Mouse (Mus musculus) CD4-positive, CD25-positive, alpha-beta regulatory T cell, adult 2 months (primary cell): Measurements from ENCODE around the gene Avp.
A peak's percentile ranks its signal among the peaks of the same experiment; 100 is the strongest.
"Not testable (repeated sequence)": the region's sequence is repeated elsewhere in the genome, so short reads cannot be mapped to it uniquely, and the experiment has no call there.

Experiments used
- DNase-seq: peaks from one replicate; pipeline ENCODE4 v3.0.0-alpha.2; 2012; ENCODE audit warnings: low read depth, low spot score

The Avp gene

DNA sequence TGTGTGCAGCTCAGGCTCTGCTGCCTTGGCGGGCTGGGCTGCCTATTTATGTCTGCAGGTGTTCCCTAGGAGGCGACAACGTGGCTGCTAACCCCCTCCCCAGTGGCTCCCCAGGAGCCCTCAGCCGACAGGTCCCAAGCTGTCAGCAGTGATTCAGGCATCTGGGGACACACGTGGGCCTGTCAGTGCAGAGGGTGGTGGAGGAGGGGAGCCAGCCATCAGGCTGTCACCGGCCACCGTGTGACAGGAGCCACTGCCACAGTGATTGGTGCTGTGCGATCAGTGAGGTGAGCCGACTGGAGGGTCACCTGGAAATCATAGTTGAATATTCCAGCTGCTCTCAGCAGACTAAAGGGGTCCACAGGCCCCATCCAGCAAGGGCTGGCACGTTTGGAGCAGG, at the start of gene Avp:
Gene Avp (minus strand): TSS at position 3 of the 400 bp plus-strand sequence.
- no peak for DNase-seq

DNA sequence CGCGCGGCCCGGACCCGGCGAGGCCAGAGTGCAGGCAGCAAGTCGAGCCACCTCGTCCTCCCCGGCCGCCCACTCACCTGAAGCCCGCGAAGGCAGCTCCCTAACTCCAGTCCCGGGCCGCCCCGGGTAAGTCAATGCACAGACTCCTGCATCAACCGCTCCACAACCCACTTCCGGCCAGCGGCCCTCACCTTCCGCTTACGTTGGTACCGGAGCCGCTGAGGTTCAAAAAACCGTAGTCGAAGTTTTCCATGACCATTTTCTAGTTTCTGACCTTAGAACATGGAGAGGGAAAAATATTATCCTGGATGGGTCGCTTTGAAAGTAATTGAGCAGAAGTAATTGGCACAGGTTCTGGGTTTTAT, 47.5 kb upstream of the Avp start, which contains the start of the genes Fastkd5 and Ubox5:
Gene Fastkd5 (minus strand): TSS at position 189 of the 365 bp plus-strand sequence.
Gene Ubox5 (minus strand): TSS at position 200 of the 365 bp plus-strand sequence.
- peak; percentile 89 for DNase-seq

DNA sequence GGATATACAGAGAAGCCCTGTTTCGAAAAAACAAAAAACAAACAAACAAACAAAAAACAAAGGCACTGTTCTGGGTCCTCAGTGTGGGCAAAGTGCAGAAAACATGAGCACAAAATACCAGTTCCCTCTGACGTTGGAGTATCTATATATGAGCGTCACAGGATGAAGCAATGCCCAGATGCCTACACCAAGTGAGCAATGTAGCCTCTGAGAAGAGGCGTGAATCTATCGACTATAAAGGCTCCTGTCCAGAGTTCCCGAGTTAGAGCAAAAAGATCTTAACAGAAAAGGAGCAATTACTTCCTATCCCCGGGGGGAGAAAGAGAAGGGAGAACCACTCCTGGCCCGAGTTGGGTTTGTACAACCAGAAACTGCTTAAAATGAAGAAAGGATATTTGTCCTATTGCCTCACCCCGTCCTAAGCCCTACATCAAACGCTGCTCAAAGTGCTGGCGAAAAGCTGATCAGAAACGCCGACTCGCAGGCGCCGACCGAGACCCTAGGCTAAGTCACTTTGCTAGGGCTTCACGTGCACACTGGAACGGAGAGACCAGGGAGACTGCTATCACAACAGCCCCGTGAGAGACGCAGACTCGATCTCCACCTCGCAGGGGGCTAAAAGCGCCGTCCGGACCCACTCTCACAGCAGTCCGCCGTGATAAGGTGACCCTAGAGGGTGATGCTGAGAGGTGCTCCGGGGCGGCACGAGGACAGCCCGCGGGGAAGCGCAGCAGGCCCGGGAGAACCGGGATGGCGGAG, 46.9 kb upstream of the Avp start:
- peak; percentile 45 for DNase-seq

DNA sequence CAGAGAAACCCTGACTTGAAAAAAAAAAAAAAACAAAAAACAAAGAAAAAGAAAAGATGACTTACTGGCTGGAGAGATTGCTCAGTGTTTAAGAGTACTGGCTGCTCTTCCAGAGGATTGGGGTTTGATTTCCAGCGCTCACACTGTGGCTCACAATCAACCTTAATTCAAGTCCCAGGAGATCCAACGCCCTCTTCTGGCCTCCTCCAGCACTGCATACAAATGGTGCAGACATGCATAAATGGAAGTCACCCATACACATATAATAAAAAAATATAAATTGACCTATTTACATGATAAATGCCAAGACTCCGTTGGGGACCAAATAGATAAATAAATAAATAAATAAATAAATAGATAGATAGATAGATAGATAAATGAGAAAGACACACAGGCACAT, 46.1 kb upstream of the Avp start:
- DNase-seq: peak; percentile 55

DNA sequence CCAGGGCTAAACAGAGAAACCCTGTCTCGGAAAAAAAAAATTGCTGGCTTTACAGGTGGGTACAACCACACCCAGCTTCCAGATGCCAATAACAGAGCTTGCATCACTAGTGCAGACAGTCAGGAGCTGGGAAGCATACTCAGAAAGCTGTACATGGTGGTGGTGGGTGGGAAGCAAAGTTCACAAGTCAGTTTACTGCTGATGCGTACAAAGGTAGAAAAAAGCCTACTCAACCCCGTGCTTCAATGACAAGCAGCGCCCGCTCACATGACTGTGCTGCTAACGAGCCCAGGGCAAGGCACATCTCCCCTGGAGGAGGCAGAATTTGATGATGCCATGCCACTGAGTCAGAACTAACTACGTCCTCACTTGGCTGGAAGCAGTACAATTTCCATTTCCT, 36.6 kb upstream of the Avp start:
- no peak for DNase-seq

DNA sequence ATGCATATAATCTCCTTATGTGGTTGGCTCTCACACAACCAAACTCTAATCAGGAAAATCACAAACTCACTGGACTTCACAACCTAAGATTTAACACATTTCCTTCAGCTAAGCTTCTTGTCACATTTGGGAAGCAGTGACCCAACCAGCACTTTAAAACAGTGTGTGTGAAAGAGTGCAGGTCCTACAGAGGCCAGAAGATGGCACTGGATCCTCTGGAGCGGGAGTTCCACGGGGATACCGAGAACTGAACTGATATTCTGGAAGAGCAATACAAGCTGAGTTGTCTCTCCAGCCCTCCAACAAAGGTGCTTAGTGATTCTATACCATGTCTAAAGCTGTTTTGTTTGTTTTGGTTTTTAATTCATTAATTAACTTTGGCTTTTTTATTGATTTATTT, 30.7 kb upstream of the Avp start:
- DNase-seq: peak; percentile 14

DNA sequence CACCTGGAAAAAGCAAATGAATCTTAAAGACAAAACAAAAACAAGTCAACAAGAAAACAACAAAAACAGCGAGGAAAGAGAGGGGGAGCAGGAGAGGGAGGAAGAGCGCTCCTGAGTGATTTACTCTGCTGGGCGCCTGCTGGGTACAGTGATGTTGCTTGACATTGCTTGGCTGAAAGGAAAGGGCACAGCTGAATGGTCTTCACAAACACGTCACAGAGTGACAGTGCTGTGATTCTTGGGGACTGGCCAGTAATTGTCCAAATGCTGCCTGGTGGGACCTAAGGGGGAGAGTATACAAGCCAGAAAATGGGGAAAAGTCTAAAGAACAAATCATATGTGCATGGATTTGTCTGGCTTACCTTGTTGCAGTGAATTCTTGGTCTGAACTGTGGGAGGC, 19.8 kb upstream of the Avp start:
- no peak for DNase-seq

DNA sequence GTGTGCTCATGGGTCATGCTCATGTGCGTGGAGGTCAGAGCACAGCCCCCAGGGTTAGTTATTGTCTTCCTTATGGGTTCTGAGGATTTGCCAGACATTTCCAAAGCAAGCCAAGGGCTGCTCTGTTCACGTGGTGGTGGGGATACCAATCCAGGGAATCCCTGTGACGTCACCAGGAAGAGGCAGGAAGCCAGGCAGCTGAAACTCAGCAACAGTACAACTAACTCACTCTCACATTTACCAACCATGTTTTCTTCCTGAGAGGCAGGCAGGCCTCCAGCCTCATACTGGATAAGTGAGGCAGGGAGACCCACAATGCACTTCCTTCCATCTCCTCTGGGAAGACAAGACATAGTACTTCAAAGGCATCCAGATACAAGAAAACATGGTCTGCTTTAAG, 16.0 kb upstream of the Avp start:
- no peak for DNase-seq

DNA sequence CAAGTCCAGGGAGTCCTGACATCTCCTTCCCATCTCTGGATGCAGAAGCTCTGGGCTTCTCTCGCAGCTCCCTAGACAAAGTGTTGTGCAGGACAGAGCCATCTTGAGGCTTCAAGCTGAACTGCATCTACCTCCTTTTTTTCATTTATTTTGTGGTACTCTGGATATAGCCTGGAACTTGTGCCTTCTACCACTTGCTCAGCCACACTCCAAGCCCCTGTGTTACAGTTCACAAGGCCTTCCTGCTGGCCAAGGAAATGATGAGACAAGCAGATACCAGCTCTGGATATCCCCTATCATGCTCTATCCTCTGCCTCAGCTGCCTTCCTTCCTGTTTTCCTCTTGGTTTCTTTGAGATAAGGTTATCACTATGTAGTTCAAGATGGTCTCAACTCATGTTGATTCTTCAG, 15.3 kb upstream of the Avp start:
- peak; percentile 39 for DNase-seq

DNA sequence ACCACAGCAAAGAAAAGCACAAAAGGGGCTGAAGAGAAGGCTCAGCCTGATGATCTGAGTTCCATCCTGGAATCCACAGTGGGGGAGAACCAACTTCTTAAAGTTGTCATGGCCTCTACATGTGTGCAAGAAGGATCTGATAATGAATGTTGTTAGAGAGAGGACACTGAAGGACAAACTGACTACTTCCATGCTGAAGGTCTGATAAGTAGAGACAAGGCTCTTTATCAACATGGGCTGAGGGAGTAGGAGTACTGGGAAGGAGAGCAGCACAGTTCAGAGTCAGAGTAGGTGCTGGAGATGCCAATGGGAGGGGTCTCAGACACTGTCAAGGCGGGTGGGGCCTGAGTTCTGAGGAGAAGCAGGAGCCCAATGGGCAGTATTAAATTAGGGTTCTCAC, 13.2 kb upstream of the Avp start:
- no peak for DNase-seq

DNA sequence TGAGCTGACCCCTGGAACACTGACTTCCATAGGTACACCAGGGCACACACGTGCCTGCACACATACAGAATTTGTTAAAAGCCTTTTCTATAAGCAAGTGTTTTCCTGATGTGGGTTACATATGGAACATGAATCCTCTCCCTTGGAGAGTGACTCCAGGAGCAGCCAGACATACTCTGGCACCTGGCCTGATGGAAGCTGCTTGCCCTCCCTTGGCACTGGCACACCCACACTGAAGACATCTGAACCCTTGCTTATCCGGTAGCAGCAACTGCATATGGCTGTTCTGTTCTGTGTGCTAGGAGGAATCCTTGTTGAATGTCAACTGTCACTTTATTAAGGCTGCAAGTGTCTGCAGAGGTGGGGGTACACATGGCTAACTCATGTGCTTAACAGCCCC, 8.7 kb upstream of the Avp start:
- DNase-seq: no peak

DNA sequence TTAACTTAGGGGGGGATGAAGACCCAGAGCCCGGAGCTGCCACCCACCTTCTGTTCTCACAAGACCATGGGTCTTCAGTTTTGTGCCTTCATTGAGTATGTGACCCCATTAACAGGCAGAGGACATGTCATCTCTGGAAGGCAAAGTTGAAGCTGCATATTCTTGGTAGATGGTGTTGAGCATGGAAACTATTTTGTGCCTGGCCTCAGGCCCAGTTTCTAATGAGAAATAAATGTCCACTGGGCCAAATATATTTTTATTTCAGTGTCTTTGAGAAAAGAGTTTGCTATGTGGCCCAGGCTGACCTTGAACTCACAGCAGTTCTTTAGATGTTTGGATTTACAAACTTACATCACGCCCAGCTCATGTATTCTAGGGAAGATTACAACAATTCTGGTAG, 7.4 kb upstream of the Avp start:
- DNase-seq: no peak

DNA sequence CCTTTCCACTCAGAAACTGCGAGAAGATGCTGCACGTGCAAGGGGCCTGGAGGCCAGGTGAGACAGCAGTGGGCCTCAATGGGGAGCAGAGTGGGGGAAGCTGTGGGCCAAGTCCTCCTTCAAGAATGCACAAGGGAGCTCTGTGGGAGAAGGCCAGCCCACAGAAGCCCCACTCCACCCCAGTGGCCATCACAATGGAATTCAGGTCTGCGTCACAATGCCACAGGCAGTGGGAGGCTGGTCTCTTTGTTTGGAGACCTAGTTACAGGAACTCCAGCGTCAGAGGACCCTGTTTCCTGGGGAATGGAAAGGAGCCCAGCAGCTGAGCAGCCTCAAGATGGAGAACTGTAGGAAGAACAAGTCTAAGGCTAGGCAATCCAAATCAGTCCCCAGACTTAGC, 6.8 kb upstream of the Avp start:
- DNase-seq: no peak

DNA sequence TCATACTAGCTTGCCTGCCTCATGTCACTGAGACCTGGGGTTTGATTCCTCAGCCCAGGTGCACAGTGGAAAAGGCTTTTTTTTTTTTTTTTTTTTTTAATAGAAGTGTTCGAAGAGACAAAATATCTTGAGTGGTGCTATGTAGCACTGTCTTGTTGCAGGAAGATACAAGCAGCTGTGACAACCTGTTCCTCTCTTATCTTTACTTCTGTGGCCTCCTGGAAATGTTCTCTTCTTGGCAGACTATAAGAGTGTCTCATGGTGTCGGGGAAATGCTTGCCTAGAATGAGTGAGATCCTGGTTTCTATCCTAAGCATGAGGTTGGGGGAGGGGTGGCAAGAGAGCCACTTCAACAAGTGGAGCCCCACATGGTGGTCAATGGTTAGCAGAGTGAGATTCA, 6.0 kb upstream of the Avp start:
- DNase-seq: no peak

DNA sequence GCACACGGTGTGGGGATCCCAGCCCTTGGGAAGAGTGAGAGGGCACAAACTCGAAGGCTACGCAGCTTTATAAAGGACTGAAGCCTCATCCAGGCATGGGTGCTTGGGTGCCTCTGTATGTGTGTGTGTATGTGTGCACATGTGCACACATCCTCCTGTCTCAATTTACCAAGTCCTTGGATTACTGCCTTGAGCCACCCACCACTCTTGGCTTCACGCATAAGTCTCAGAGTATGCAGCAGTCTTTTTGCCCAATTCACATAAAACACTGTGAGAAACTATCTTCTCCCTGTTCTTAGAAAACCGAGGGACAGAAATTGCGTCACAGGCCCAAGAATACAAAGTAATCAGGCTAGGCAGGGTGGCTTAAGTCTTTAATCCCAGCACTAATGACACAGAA, 3.7 kb upstream of the Avp start:
- DNase-seq: no peak

DNA sequence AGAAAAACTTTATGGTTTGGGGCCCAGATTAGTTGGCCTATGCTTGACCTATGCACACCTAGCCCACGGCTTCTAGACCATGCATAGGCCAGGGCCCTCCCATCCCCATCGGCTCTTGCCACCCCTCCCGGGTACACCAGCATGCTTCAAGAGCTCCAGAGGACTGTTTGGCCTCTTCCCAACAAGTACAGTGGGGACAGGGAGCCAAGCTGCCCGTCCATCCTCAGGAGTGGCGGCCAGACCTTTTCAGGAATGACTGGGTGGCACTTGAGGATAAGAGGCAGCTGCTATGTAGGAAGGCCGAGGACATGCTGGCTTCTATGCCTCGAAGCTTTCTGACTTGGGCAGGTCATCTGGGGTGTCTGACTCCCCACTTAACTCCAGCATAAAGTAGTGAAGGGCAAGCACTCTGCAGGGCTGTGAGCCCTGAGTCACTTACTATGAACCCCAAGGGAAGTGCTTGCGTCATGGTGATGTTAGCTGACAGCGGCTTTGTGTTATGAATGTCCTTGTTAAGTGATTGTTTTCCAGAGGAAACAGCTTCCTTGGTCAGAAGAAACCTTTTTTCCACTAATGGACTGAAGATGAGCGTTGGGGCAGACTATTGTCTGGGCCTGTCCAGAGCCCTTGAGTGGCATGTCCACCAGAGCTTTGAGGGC, 1.7 kb upstream of the Avp start:
- DNase-seq: no peak

DNA sequence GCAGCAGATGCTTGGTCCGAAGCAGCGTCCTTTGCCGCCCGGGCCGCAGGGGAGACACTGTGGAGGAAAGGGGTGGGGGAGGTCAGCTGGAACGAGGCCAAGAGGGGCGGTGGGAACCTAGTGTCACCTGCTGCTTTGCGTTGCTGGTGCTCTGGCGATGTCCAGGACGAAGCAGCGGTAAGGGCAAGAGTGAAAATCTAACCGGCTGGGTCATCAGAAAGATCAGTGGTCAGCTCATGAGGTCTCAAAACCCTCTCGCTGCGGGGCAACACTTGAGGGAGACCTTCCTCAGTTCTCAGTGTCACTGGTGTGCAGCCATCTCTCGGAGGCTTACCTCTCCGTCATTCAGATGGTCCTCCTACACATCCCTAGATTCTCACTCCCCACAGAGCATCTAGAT, 1.2 kb downstream of the Avp start:
- no peak for DNase-seq

DNA sequence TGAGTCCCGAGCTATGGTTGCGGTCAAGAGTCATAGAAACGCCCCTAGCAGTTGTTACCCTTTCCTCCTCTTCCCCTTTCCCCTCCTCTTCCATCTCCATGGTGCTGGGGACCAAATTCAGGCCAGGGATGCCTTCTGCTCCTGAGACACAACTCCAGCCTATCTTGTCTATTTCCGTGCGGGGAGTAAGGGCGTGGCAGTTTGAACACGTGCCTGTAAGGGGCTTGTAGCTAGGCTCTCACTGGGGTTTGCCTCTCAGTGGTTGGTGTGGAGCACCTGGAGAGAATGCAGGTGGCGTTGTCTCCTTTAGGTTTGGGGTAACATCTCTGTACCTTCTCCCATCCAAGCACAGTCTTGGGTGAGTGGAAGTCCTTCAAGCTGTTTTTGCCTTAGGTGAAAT, 2.6 kb downstream of the Avp start:
- DNase-seq: no peak

DNA sequence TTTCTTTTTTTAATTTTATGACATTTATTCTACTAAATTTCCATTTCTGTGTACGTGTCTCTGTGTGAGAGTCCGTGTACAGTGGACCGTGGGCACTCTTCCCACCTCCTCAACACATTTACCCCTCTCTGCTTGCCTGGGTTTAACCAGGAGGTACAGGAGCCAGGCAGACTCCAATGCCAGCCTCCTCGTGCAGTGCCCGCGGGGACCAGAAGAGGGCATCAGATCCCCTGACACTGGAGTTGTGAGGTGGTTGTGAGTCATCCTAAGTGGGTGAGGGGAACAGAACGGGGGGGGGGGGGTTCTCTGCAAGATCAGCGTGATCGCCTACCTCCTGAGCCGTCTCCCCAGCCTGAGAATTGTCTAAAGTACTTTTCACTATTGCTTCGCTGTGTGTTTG, 4.2 kb downstream of the Avp start:
- peak; percentile 80 for DNase-seq

DNA sequence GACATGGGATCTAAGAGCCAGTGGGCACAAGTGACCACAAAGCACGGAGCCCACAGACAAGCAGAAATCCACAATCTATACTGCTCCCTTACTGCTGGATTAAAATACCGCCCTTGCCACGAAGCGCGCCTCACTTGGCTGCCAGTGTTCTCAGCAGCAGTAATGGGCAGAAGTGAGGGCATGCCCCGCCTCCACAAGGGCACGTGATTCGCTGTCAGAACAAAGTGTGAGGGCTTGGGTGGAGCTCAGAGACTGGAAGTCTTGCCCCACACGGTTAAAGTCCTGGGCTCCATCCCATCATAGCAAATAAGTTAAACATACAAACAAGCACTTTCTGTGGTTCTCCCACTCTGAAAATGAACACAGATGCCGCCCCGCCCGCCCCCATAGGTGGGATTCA, 4.7 kb downstream of the Avp start:
- DNase-seq: peak; percentile 74

DNA sequence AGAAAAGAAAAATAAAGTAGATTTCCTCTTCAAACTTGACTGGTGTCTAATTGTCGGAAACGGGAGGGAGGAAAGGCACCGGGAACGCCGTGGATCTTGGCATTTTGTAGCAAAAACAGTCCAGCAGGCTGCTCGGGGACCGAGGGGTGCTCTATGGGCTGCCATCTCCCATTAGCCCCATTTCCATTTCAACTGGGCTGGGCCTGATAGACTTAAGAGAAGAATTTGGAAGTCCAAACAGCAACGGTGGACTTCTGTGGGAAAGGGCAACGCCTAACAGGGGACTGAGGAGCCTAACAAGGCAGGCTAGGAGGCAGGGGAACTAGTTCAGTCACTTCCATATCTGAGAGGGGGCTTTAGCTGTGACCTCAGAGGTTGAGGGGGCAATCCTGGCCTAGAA, 5.3 kb downstream of the Avp start:
- no peak for DNase-seq

DNA sequence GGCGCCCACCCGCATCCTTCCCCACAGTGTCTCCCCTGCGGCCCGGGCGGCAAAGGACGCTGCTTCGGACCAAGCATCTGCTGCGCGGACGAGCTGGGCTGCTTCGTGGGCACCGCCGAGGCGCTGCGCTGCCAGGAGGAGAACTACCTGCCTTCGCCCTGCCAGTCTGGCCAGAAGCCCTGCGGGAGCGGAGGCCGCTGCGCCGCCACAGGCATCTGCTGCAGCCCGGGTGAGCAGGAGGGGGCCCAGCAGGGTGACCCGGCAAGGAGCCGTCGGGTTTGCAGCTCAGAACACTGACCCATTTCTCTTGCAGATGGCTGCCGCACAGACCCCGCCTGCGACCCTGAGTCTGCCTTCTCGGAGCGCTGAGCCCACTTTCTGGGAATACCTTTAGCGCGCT, 5.8 kb downstream of the Avp start:
- not testable (repeated sequence) for DNase-seq

DNA sequence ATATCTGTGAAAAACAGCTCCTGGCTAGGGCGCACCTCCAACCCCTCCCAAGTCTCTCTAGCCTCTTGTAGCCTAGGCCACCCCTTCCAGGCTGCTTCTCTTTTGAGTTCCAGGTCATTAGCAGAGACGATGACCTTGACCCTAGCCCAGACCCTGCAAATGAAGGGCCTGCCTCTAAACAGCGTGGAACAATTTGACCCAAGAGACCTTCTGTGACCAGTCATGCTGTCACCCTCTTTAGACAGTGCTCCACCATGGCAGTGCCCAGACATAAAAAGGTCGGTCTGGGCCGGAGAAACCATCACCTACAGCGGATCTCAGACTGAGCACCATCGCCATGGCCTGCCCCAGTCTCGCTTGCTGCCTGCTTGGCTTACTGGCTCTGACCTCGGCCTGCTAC, 6.5 kb downstream of the Avp start, which contains the start of gene Oxt:
Gene Oxt (plus strand): TSS at position 301 of the 400 bp plus-strand sequence.
- no peak for DNase-seq
